Mouse (Mus musculus) midbrain, embryonic 15.5 days (tissue): ENCODE measurements at regions not wholly inside any gene's neighbourhood (a gene's known extent, or its start where the extent isn't known, plus 50 kb on each side); places are given as distances from the start of the nearest gene placed in this dataset.

Source experiments
- ATAC-seq: fragments of 200-750 bp; cut with Nextera tagmentation; replicated peaks from 2 replicates; pipeline ENCODE4 v1.8.0; 2017; ENCODE audit warnings: moderate TSS enrichment
- H3K27ac ChIP-seq: fragments of 300-500 bp; sonication (generic); 2 replicates; pipeline ENCODE4 v1.5.1; 2015; ENCODE audit warnings: mild to moderate bottlenecking, inconsistent platforms
- H3K27me3 ChIP-seq: fragments of 300-500 bp; sonication (generic); replicated peaks from 2 replicates; pipeline ENCODE4 v1.6.1; 2015; ENCODE audit warnings: inconsistent platforms
- H3K36me3 ChIP-seq: fragments of 300-500 bp; sonication (generic); replicated peaks from 2 replicates; pipeline ENCODE4 v1.6.1; 2015; ENCODE audit warnings: inconsistent platforms
- H3K4me1 ChIP-seq: fragments of 300-500 bp; sonication (generic); 2 replicates; pipeline ENCODE4 v1.6.1; 2015; ENCODE audit warnings: inconsistent platforms
- H3K4me2 ChIP-seq: fragments of 300-500 bp; sonication (generic); 2 replicates; pipeline ENCODE4 v1.6.1; 2015; ENCODE audit warnings: inconsistent platforms, mild to moderate bottlenecking, moderate library complexity
- H3K4me3 ChIP-seq: fragments of 300-500 bp; sonication (generic); 2 replicates; pipeline ENCODE4 v1.5.1; 2015; ENCODE audit warnings: mild to moderate bottlenecking, inconsistent platforms
- H3K9ac ChIP-seq: fragments of 300-500 bp; sonication (generic); 2 replicates; pipeline ENCODE4 v1.6.1; 2015; ENCODE audit warnings: mild to moderate bottlenecking, inconsistent platforms
- H3K9me3 ChIP-seq: fragments of 300-500 bp; sonication (generic); 2 replicates; pipeline ENCODE4 v1.6.1; 2016; ENCODE audit warnings: inconsistent platforms
- WGBS: fragments of 180-500 bp; shearing (Covaris S2); methylation state at CpG from one replicate; pipeline ENCODE4 v1.1.7; 2015; ENCODE audit warnings: mixed read lengths; 5-methylcytosine and 5-hydroxymethylcytosine counted together

DNA sequence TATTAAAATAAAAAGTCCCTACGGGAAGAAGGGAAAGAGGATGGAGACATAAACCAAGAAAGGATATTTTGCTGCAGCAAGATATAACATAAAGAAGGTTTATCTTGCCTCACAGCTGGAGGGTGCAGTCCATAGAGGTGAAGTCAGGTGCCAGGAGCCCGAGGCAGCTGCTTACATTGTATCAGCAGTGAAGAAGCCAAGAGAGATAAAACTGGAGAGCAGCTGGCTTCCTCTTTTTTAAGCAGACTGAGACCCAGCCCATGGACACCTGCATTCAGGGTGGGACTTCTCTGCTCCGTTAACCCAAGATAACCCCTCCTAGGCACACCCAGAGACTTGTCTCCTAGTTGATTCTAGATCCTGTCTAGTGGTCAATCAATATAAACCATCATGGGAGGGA is 147.6 kb downstream of the Ttc8 start:
- H3K36me3 ChIP-seq = no peaks in the 10 kb centered on the region
- H3K4me3 ChIP-seq = no peak overlapping the region
- ATAC-seq = no peak
- H3K27me3 ChIP-seq = no peaks in the 10 kb centered on the region
- no peak overlapping the region for H3K27ac ChIP-seq
- WGBS = 65% methylated on average over 3 of the region's 3 CpGs
- no peaks in the 10 kb centered on the region for H3K9me3 ChIP-seq
- peaks cover 6% of the 10 kb centered on the region; the same call in 1 of the 2 replicates for H3K4me1 ChIP-seq
- H3K9ac ChIP-seq = no peak overlapping the region
- H3K4me2 ChIP-seq = no peak overlapping the region

DNA sequence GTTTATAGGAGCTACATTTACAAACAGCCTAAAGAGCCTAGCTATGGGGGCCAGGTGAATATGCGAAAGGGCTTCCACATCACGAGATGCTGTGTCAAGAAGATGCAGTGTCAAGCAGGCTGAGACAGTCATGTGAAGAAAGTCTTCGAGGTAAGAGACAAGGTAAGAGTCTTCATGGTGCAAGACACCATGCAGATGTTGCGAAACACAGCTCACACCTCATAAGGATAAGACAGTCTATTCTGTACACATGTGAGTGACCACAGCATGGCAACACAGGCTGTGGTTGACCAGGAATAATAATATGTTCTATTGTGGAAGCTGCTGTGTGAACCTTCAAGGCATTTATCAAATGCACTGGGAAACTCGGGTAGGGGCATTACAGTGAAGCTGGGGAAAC is 153.4 kb downstream of the Ttc8 start:
- H3K4me3 ChIP-seq = no peak overlapping the region
- no peak overlapping the region for H3K9ac ChIP-seq
- no peak overlapping the region for H3K27ac ChIP-seq
- no peaks in the 10 kb centered on the region for H3K9me3 ChIP-seq
- no peak for ATAC-seq
- no peaks in the 10 kb centered on the region for H3K36me3 ChIP-seq
- WGBS = 89% methylated on average over 5 of the region's 5 CpGs
- no peaks in the 10 kb centered on the region for H3K27me3 ChIP-seq
- peaks cover 6% of the 10 kb centered on the region; the same call in 1 of the 2 replicates for H3K4me1 ChIP-seq
- no peak overlapping the region for H3K4me2 ChIP-seq

DNA sequence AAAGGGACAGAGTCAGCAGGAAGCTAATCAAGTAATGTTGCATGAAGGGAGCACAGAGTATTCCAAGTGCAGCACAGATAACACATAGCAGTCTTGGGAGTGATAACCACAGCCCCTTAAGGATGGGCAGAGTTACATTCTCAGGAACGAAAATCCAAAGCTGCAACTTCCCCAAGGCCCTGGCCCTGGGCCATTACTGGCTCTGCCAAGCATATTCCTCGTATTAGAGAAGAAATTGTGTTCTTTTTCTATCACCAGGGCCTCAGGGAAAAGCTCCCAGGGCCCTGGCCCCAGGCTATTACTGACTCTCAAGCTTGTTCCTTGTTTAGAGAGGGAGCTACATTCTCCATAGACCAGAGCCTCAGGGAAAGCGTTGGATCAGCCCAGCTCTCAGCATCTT is 157.0 kb downstream of the Ttc8 start:
- Histone ChIP-seq H3K4me3 (no peak overlapping the region), H3K4me1 (no peaks in the 10 kb centered on the region; the same call in 1 of the 2 replicates), H3K36me3 (no peaks in the 10 kb centered on the region), H3K9me3 (no peaks in the 10 kb centered on the region), H3K27me3 (no peaks in the 10 kb centered on the region), H3K4me2 (no peak overlapping the region), H3K9ac (no peak overlapping the region), H3K27ac (no peak overlapping the region)
- no peak for ATAC-seq
- WGBS = 61% methylated on average over 3 of the region's 3 CpGs

DNA sequence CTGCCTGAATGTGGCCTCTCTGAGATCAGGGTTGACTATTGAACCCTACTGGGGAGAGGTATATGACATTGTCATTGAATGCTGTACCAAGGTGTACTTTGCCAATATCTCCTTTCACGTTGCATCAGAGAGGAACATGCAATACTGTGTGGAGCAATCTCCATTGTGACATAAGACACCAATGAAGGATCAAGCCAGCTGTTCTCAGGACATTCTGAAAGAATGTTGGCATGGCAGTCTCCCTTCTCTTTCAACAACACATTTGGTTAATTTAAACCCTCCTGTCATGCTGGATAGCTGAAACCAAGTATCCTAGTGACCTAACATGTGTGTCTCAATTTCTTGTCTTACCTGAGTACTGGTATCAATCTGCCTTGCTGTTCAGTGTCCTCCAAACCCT is 159.5 kb downstream of the Ttc8 start:
- Histone ChIP-seq H3K4me3 (no peak overlapping the region), H3K4me2 (no peak overlapping the region), H3K36me3 (no peaks in the 10 kb centered on the region), H3K9ac (no peak overlapping the region), H3K9me3 (no peaks in the 10 kb centered on the region), H3K27ac (no peak overlapping the region), H3K4me1 (peaks cover 20% of the 10 kb centered on the region), H3K27me3 (no peaks in the 10 kb centered on the region)
- no peak for ATAC-seq
- WGBS = 92% methylated on average over 1 of the region's 1 CpGs

DNA sequence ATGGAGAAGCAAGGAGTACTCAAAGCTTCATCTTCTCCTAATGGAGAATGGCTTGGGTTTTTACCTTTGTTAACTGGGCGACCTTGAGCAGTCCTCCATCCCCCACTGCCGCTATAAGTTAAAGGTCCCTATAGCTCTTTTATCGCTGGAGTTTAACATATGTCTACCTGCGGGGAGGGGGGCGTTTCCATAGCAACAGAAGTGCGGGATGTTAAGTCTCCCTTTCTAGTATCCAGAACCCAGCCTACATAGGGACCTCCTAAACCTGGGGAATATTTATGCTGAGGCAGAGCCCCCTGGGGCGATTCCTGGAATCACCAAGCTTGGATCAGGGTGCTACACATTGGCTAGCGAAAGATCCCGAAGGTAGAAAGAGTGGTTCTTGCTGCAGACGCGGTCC is 163.2 kb downstream of the Ttc8 start:
- peak; percentile 19; the same call in 1 of the 2 replicates for ATAC-seq
- Histone ChIP-seq H3K4me2 (peak overlapping the region; percentile 33), H3K27ac (peak overlapping the region; percentile 16; the same call in 1 of the 2 replicates), H3K9me3 (no peaks in the 10 kb centered on the region), H3K4me3 (no peak overlapping the region), H3K9ac (no peak overlapping the region), H3K36me3 (no peaks in the 10 kb centered on the region), H3K4me1 (peaks cover 42% of the 10 kb centered on the region), H3K27me3 (no peaks in the 10 kb centered on the region)
- WGBS = 35% methylated on average over 11 of the region's 11 CpGs

DNA sequence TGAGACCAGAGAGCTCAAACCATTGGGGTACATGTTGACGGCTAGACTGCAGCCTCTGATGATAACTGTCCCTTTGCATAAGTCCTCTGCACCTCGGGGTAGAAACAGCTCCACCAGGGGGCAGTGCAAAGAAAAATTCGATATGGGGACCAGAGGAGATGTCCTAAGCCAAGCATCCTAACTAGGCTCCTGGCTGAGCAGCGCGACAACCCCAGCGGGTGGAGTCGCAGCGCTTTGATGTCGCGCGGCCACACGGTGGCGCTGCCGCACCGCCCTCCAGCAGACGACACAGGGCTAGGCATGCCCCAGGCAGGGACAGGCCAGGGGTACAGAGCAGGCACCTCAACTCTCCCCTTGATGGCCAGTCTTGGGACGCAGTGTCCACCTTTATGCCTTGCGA is 163.8 kb downstream of the Ttc8 start:
- Histone ChIP-seq H3K4me1 (peaks cover 42% of the 10 kb centered on the region), H3K9me3 (no peaks in the 10 kb centered on the region), H3K27ac (no peak overlapping the region), H3K4me2 (peak overlapping the region; percentile 33), H3K27me3 (no peaks in the 10 kb centered on the region), H3K36me3 (no peaks in the 10 kb centered on the region), H3K4me3 (no peak overlapping the region), H3K9ac (no peak overlapping the region)
- WGBS = 2% methylated on average over 18 of the region's 18 CpGs
- ATAC-seq = peak; percentile 79

DNA sequence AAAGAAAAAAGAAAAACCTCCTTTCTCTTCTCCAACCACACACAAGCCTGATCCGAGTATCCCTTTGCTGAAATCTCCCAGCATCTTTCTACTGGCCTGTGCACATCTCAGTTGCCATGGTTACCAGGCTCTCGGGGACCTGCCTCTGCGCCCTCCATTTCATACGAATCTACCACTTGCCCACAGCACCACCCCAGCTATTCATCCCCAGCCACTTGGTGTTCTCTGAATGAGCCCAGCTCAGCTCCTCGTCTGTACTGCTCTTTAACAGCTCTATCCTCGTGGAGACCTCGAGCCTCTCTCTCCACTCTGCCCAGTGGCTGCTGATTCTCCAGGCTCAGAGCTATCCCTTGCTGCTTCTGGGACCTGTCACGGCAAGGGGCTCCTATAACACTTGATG is 166.9 kb downstream of the Ttc8 start:
- no peak overlapping the region for H3K4me3 ChIP-seq
- 6% methylated on average over 8 of the region's 8 CpGs for WGBS
- no peaks in the 10 kb centered on the region for H3K36me3 ChIP-seq
- H3K9me3 ChIP-seq = no peaks in the 10 kb centered on the region
- H3K4me1 ChIP-seq = peaks cover 42% of the 10 kb centered on the region
- peak; percentile 88 for ATAC-seq
- peak overlapping the region; percentile 81 for H3K27ac ChIP-seq
- H3K9ac ChIP-seq = no peak overlapping the region; the same call in 1 of the 2 replicates
- H3K27me3 ChIP-seq = no peaks in the 10 kb centered on the region
- peak overlapping the region; percentile 26; the same call in 1 of the 2 replicates for H3K4me2 ChIP-seq

DNA sequence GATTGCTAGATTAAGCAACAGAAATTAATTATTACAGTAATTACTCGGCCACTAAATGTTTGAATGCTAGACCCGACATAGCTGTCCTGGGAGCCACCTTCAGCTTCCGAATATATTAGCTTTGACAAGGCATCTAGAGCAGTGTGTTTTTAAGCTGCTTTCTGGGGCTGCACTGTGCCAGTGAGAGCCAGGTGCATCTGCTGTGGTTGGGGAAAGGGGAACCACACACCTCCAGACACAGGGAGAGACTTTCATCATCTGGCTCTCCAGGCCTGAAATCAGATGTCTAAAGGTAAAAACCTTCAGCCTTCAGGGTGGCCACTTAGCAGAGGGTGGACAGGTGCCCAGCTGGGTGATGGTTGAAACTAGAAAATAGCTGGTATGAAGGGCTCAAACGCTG is 171.4 kb downstream of the Ttc8 start:
- WGBS = 56% methylated on average over 4 of the region's 4 CpGs

DNA sequence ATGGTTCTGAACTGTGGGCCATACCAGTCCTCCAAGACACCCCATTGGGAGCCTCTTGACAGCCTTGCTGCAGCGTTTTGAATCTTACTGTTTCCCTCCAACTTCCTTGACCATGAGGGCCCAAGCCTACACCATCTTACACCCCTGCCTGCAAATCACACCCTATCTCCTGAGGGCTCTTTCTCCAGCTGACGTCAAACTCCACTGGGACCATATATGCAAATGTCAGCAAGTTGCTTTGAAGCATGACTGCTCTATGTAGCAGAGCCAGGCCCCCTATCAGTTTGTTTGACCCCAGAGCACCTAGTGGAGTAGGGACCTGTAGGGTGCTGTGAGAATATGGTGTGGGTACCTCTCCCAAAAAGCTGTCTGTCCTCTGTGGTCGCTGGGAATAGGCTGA is 172.8 kb downstream of the Ttc8 start:
- no peak overlapping the region for H3K27ac ChIP-seq
- H3K4me2 ChIP-seq = no peak overlapping the region
- WGBS = 70% methylated on average over 3 of the region's 3 CpGs
- H3K4me1 ChIP-seq = peaks cover 1% of the 10 kb centered on the region; the same call in 1 of the 2 replicates
- no peak overlapping the region for H3K9ac ChIP-seq
- H3K4me3 ChIP-seq = no peak overlapping the region
- H3K36me3 ChIP-seq = no peaks in the 10 kb centered on the region
- ATAC-seq = no peak
- H3K9me3 ChIP-seq = no peaks in the 10 kb centered on the region
- H3K27me3 ChIP-seq = 0 out of 2 replicates have a peak, but pooled peaks cover 2% of the 10 kb centered on the region

More for the DNA sequence above, 171.4 kb downstream of the Ttc8 start:
- Histone ChIP-seq H3K27me3 (no peaks in the 10 kb centered on the region), H3K4me1 (peaks cover 15% of the 10 kb centered on the region), H3K4me2 (no peak overlapping the region), H3K36me3 (no peaks in the 10 kb centered on the region), H3K9me3 (no peaks in the 10 kb centered on the region), H3K9ac (no peak overlapping the region), H3K27ac (no peak overlapping the region), H3K4me3 (no peak overlapping the region)
- ATAC-seq = no peak

DNA sequence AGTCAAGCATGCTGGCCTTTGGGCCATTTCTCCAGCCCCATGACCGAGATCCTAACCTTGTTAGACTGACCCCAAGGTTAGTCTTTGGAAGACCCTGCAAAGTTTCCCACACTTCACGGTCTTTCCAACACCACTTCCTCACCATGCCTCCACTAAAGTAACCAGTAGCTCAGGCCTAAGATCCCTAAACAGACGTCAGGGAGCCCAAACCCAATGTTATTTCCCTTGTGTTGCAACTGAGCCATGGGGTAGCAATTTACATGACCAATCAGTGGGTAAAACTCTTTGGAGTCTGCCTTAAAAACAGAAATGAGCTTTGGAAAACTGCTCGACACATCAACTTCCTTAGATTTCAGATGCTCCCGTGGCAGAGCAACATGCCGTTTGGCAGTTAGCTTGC is 173.6 kb downstream of the Ttc8 start:
- Histone ChIP-seq H3K27ac (no peak overlapping the region), H3K4me2 (no peak overlapping the region), H3K36me3 (no peaks in the 10 kb centered on the region), H3K9ac (no peak overlapping the region), H3K4me3 (no peak overlapping the region), H3K27me3 (0 out of 2 replicates have a peak, but pooled peaks cover 2% of the 10 kb centered on the region), H3K4me1 (no peaks in the 10 kb centered on the region; the same call in 1 of the 2 replicates), H3K9me3 (no peaks in the 10 kb centered on the region)
- 90% methylated on average over 6 of the region's 6 CpGs for WGBS
- ATAC-seq = no peak

DNA sequence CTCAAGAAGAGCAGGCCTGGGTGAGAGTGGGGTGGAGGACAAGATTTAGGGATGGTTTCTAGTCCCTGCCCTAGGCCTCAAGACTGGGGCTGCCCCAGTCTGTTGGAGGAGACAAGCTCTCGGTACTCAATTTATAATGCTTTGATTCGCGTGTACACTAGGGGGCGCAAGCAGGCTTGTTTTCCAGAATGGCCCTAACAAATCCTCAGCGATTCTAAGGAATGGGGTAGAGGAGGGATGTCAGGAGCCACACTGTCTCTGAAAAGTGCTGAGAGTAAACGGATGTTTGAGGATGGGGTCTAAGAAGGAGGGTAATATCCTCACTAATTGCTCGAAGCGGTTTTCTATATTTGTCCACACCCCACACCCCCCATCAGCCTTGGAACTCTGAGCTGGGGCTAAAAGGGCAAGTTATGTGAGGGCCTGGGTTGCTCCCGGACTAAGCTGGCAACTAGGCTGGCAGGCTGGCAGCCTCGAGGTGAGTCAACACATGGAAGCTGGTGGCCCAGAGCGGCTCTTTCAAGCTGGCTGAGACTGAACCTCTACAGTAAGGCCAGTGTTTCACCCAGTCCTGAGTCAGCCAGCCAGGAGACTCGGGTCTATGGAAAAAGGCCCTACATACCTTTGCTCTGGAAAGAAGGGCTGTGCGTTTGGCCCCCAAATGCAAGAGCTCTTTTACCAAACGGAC is 176.7 kb downstream of the Ttc8 start:
- Histone ChIP-seq H3K9ac (no peak overlapping the region), H3K4me3 (no peak overlapping the region), H3K27me3 (0 out of 2 replicates have a peak, but pooled peaks cover 2% of the 10 kb centered on the region), H3K36me3 (no peaks in the 10 kb centered on the region), H3K4me1 (no peaks in the 10 kb centered on the region; the same call in 1 of the 2 replicates), H3K9me3 (no peaks in the 10 kb centered on the region), H3K4me2 (no peak overlapping the region), H3K27ac (no peak overlapping the region)
- 34% methylated on average over 14 of the region's 14 CpGs for WGBS
- peak; percentile 75 for ATAC-seq

DNA sequence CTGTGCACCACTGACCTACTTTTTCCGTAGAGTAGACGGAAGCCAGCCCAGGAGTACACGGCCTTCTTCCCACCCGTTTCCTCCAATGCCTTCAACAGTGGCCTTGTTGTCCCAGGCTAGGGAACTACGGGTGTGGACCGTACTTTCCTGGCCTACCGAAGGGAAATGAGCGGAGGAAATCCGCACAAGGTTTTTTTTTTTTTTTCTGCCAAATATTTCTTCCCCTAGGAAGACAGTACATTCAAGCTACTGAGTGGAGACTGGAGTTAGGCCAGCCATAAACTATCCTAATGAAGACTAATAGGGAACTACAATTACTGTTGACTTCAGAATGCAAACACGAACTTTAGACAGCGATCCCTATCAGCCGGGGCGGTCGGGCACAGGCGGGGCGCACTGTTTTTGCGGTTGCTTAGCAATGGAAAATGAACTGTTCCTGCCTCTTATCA is 177.3 kb downstream of the Ttc8 start:
- Histone ChIP-seq H3K4me3 (no peak overlapping the region), H3K27me3 (0 out of 2 replicates have a peak, but pooled peaks cover 2% of the 10 kb centered on the region), H3K36me3 (no peaks in the 10 kb centered on the region), H3K4me2 (no peak overlapping the region), H3K9me3 (no peaks in the 10 kb centered on the region), H3K27ac (no peak overlapping the region), H3K9ac (no peak overlapping the region), H3K4me1 (no peaks in the 10 kb centered on the region; the same call in 1 of the 2 replicates)
- peak; percentile 20; the same call in 1 of the 2 replicates for ATAC-seq
- 94% methylated on average over 17 of the region's 17 CpGs for WGBS

DNA sequence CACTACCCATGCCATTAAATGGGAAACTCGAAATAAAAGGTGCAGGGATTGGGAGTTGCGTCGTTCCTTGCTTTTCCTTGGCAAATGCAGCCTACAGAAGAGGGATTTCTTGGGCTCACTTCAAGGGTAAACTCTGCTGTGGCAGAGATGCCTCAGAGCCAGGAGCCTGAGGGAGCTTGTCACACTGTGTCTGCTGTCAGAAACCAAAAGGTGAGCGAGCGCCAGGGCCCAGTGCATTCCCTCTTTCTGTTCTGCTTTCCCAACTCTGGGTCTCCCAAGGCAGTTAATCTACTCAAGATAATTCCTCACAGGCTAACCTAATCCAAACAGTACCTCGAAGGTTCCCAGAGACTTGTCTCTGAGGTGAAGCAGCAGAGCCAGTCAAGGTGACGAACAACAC is 179.5 kb downstream of the Ttc8 start:
- Histone ChIP-seq H3K27me3 (0 out of 2 replicates have a peak, but pooled peaks cover 2% of the 10 kb centered on the region), H3K36me3 (no peaks in the 10 kb centered on the region), H3K4me2 (no peak overlapping the region), H3K9me3 (no peaks in the 10 kb centered on the region; the same call in 1 of the 2 replicates), H3K27ac (no peak overlapping the region), H3K4me1 (no peaks in the 10 kb centered on the region; the same call in 1 of the 2 replicates), H3K4me3 (no peak overlapping the region), H3K9ac (no peak overlapping the region)
- WGBS = 82% methylated on average over 7 of the region's 7 CpGs
- no peak for ATAC-seq
